Mouse (Mus musculus) limb, embryonic 10.5 days (tissue): ENCODE measurements at regions not wholly inside any gene's neighbourhood (a gene's known extent, or its start where the extent isn't known, plus 50 kb on each side); places are given as distances from the start of the nearest gene placed in this dataset.
A peak's percentile ranks its signal among the peaks of the same experiment; 100 is the strongest.

Experiments
- DNase-seq: peaks from one replicate; pipeline ENCODE4 v3.0.0-alpha.2; 2017; ENCODE audit warnings: low spot score
- H3K27ac ChIP-seq: fragments of 300-500 bp; sonication (generic); 2 replicates; pipeline ENCODE4 v1.5.1; 2016; ENCODE audit warnings: mild to moderate bottlenecking
- H3K27me3 ChIP-seq: fragments of 300-500 bp; sonication (generic); 2 replicates; pipeline ENCODE4 v1.6.1; 2016; ENCODE audit warnings: low read depth, mild to moderate bottlenecking; ENCODE audit not compliant: poor library complexity, severe bottlenecking
- H3K36me3 ChIP-seq: fragments of 300-500 bp; sonication (generic); 2 replicates; pipeline ENCODE4 v1.6.1; 2016; ENCODE audit warnings: mild to moderate bottlenecking, moderate library complexity
- H3K4me1 ChIP-seq: fragments of 300-500 bp; sonication (generic); 2 replicates; pipeline ENCODE4 v1.6.1; 2016
- H3K4me3 ChIP-seq: fragments of 300-500 bp; sonication (generic); 2 replicates; pipeline ENCODE4 v1.5.1; 2016; ENCODE audit warnings: mild to moderate bottlenecking, moderate library complexity
- H3K9me3 ChIP-seq: fragments of 300-500 bp; sonication (generic); replicated peaks from 2 replicates; pipeline ENCODE4 v1.6.1; 2016; ENCODE audit warnings: mild to moderate bottlenecking
- WGBS: fragments of 180-500 bp; shearing (Covaris S2); methylation state at CpG from one replicate; pipeline ENCODE4 v1.1.7; 2016; 5-methylcytosine and 5-hydroxymethylcytosine counted together

DNA sequence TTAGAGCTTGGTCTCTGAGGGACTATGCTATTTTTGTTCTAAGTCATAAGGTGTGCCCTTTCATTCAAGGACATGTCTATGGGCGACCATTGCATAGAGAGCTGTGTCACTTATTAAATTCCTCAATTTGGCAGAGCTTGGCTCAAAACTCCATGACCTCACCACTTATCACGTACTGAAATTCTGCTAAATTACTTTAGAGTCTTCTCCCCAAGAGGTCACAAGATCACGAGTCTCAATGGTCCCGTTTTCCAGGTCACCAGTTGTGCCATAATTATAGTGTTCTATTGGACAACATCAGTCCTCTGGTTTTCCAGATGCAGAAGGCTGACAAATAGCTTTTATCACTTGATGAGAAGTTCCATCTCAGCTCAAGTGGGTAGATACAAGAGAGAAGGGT, 576.9 kb downstream of the Dok5 start:
- Histone ChIP-seq H3K36me3 (no peaks in the 10 kb centered on the region), H3K9me3 (no peaks in the 10 kb centered on the region), H3K4me1 (peaks cover 10% of the 10 kb centered on the region; the same call in 1 of the 2 replicates), H3K27me3 (no peaks in the 10 kb centered on the region), H3K4me3 (no peak overlapping the region), H3K27ac (no peak overlapping the region)
- 84% methylated on average over 4 of the region's 4 CpGs for WGBS
- DNase-seq = no peak

- DNase-seq = no peak
- Histone ChIP-seq H3K27me3 (no peaks in the 10 kb centered on the region), H3K4me1 (peaks cover 10% of the 10 kb centered on the region; the same call in 1 of the 2 replicates), H3K4me3 (no peak overlapping the region), H3K9me3 (no peaks in the 10 kb centered on the region), H3K27ac (no peak overlapping the region), H3K36me3 (no peaks in the 10 kb centered on the region)
- 66% methylated on average over 12 of the region's 12 CpGs for WGBS
Measured at GRCm38 (mm10) chr2:171306000-171306399, 574.4 kb downstream of the Dok5 start.

- no peak for DNase-seq
- Histone ChIP-seq H3K36me3 (no peaks in the 10 kb centered on the region), H3K9me3 (no peaks in the 10 kb centered on the region), H3K4me1 (peaks cover 13% of the 10 kb centered on the region), H3K4me3 (no peak overlapping the region), H3K27me3 (no peaks in the 10 kb centered on the region), H3K27ac (peak overlapping the region; percentile 16; the same call in 1 of the 2 replicates)
- WGBS = 39% methylated on average over 5 of the region's 5 CpGs
Measured at GRCm38 (mm10) chr2:171298519-171298918, 566.9 kb downstream of the Dok5 start.

GRCm38 (mm10) chr2:171295603-171296002, 564.0 kb downstream of the Dok5 start:
- Histone ChIP-seq H3K4me3 (no peak overlapping the region), H3K4me1 (peaks cover 13% of the 10 kb centered on the region), H3K9me3 (no peaks in the 10 kb centered on the region), H3K27ac (0 out of 2 replicates have a peak overlapping the region, but pooled peaks have one; percentile 4), H3K27me3 (no peaks in the 10 kb centered on the region), H3K36me3 (no peaks in the 10 kb centered on the region)
- 89% methylated on average over 5 of the region's 5 CpGs for WGBS
- DNase-seq = no peak

- DNase-seq = no peak
- H3K4me3 ChIP-seq = no peak overlapping the region
Measured at GRCm38 (mm10) chr2:171292579-171292978, 561.0 kb downstream of the Dok5 start.

DNA sequence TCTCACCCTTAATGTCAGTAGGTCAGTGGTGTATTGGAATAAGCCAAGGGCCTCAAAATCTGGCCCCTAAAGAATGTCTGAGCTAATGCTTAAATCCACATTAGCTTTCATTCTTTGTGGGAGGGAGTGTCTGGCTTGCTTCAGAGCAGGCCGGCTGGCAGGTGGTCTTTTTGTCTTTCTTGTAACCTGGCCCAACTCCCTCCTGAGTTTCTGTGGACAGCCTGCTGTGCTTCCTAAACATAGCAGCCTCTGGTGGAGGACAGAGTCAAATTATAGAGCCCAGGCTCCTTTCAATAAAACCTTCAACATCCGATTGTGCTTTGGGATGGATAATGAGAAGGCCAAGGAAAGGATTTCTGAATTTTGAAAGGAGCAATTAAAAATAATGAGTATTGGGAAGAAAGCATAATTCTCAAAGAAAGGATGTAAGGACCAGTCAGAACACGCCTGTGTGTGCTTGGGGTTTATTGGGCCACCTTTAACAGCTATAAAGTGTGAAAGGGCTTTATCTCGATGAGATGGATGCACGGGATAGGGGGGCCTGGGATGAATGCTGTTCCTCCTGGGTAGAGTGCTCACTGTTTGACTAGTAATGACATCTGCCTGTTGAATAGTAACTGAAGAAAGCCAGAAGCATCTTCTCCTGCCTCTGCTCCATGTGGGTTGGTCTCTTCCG, 554.2 kb downstream of the Dok5 start:
- no peaks in the 10 kb centered on the region for H3K27me3 ChIP-seq
- no peak overlapping the region for H3K4me3 ChIP-seq
- DNase-seq = no peak
- H3K9me3 ChIP-seq = no peaks in the 10 kb centered on the region; the same call in 1 of the 2 replicates
- H3K4me1 ChIP-seq = peaks cover 19% of the 10 kb centered on the region
- no peaks in the 10 kb centered on the region for H3K36me3 ChIP-seq
- no peak overlapping the region for H3K27ac ChIP-seq
- 44% methylated on average over 6 of the region's 6 CpGs for WGBS

More at GRCm38 (mm10) chr2:171292579-171292978, 561.0 kb downstream of the Dok5 start:
- no peaks in the 10 kb centered on the region for H3K36me3 ChIP-seq
- H3K27me3 ChIP-seq = no peaks in the 10 kb centered on the region
- no peaks in the 10 kb centered on the region for H3K4me1 ChIP-seq
- H3K9me3 ChIP-seq = no peaks in the 10 kb centered on the region
- H3K27ac ChIP-seq = no peak overlapping the region

DNA sequence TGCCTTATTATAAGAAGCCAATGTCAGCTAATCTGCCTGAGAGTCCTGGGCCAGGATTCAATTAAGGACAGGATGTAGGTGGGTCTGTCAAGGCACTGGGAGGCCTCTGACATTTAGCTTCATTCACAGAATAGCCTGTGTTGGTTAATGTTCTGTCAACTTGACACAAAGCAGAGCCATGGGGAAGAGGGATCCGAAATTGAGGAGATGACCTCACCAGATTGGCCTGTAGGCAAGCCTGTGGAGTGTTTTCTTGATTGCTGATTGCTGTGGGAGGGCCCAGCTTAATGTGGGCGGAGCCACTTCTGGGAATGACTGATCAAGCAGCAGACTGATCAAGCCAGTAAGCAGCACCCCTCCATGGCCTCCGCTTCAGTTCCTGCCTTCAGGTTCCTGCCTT, 548.5 kb downstream of the Dok5 start:
- Histone ChIP-seq H3K27ac (no peak overlapping the region), H3K9me3 (no peaks in the 10 kb centered on the region; the same call in 1 of the 2 replicates), H3K4me3 (no peak overlapping the region), H3K36me3 (no peaks in the 10 kb centered on the region), H3K4me1 (peaks cover 11% of the 10 kb centered on the region), H3K27me3 (no peaks in the 10 kb centered on the region)
- 64% methylated on average over 3 of the region's 3 CpGs for WGBS
- peak; percentile 38 for DNase-seq

GRCm38 (mm10) chr2:171279319-171279718, 547.7 kb downstream of the Dok5 start:
- DNase-seq = no peak
- WGBS = 84% methylated on average over 3 of the region's 3 CpGs
- Histone ChIP-seq H3K9me3 (no peaks in the 10 kb centered on the region; the same call in 1 of the 2 replicates), H3K27me3 (no peaks in the 10 kb centered on the region), H3K36me3 (no peaks in the 10 kb centered on the region), H3K27ac (peak overlapping the region; percentile 15; the same call in 1 of the 2 replicates), H3K4me1 (peaks cover 11% of the 10 kb centered on the region), H3K4me3 (no peak overlapping the region)

DNA sequence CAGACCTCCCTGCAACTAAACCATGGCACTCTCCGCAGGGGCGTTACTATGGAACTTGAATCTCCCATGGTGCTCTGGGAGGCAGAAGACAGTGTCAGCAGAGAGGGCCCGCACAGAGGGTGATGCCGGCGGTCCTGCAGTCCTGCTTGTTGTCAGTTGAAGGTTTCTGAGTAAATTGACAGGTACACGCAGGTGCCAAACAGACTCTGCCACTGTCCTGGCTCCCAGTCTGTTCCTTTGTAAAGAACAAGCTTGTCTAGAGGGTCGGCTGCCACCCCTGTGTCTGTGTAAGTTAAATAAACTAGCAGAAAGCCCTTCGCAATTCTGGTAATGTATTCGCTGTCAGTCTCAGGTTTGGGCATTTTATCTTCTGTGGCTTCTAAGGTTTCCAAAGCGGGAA, 521.6 kb downstream of the Dok5 start:
- Histone ChIP-seq H3K36me3 (no peaks in the 10 kb centered on the region), H3K27ac (no peak overlapping the region), H3K27me3 (no peaks in the 10 kb centered on the region), H3K4me1 (peaks cover 5% of the 10 kb centered on the region), H3K4me3 (no peak overlapping the region), H3K9me3 (no peaks in the 10 kb centered on the region)
- DNase-seq = no peak
- 63% methylated on average over 10 of the region's 10 CpGs for WGBS

GRCm38 (mm10) chr2:171245391-171245790, 513.8 kb downstream of the Dok5 start:
- no peak overlapping the region for H3K4me3 ChIP-seq
- no peak for DNase-seq
- 83% methylated on average over 4 of the region's 4 CpGs for WGBS
- no peaks in the 10 kb centered on the region for H3K36me3 ChIP-seq
- H3K9me3 ChIP-seq = no peaks in the 10 kb centered on the region
- H3K27me3 ChIP-seq = no peaks in the 10 kb centered on the region
- no peak overlapping the region for H3K27ac ChIP-seq
- no peaks in the 10 kb centered on the region for H3K4me1 ChIP-seq

- DNase-seq = no peak
- Histone ChIP-seq H3K4me1 (peaks cover 4% of the 10 kb centered on the region; the same call in 1 of the 2 replicates), H3K9me3 (no peaks in the 10 kb centered on the region), H3K27ac (no peak overlapping the region), H3K27me3 (no peaks in the 10 kb centered on the region), H3K4me3 (no peak overlapping the region), H3K36me3 (no peaks in the 10 kb centered on the region)
- 85% methylated on average over 5 of the region's 5 CpGs for WGBS
Measured at GRCm38 (mm10) chr2:171242356-171242755, 510.7 kb downstream of the Dok5 start.

DNA sequence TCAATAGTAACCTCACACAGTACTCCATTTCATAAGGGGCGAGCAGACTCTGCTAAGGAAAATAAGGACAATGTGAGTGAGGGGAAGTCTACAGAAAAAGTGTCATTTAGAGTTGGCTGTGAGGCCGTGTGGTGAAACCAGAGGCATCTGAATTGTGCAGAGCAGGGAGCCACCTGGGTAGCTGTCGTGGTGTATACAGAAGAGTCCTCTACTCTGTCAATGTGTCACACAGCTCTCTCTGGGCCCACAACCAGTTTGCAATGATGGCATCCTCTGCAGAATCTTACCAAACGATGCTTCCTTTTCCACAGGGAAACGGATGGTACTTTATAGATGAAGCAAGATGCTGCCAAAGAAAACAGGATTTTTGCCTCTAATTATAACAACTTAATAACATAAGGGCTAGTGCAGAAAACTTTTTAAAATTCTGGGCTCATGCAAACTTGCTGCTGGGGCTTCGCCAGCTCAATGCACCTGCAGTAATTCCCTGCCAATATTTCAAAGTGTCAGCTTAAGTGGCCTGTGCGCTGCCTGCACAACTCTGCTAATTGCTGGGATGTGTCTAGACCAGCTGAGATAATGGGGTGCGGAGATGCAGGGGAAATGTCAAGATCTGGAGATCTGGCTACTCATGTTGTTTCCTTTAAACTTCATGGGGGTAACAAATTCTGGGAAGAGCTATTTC, 505.8 kb downstream of the Dok5 start:
- no peaks in the 10 kb centered on the region for H3K27me3 ChIP-seq
- 56% methylated on average over 8 of the region's 8 CpGs for WGBS
- no peak for DNase-seq
- peaks cover 8% of the 10 kb centered on the region; the same call in 1 of the 2 replicates for H3K4me1 ChIP-seq
- H3K9me3 ChIP-seq = no peaks in the 10 kb centered on the region
- no peak overlapping the region for H3K27ac ChIP-seq
- H3K4me3 ChIP-seq = no peak overlapping the region
- H3K36me3 ChIP-seq = no peaks in the 10 kb centered on the region

DNA sequence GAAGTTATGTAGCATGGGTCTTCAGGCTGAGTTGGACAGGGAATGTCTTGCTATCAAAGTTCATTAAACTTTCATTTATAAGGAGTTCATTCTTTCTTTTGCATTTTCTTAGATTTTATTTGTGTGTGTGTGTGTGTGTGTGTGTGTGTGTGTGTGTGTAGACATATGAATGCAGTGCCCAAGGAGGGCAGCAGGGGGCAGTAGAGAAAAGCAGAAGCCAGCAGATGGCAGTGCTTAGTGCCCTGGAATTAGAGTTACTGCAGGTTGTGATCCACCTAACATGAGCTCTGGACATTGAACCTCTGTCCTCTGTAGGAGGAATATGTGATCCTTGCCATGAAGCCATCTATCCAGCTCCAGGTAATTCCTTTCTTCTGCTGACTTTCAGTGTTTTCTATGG, 501.2 kb downstream of the Dok5 start:
- no peak for DNase-seq
- Histone ChIP-seq H3K4me3 (no peak overlapping the region), H3K27me3 (no peaks in the 10 kb centered on the region), H3K36me3 (no peaks in the 10 kb centered on the region), H3K4me1 (peaks cover 23% of the 10 kb centered on the region), H3K27ac (no peak overlapping the region), H3K9me3 (no peaks in the 10 kb centered on the region)
